Mouse (Mus musculus) embryonic fibroblast, embryonic 13.5 days (primary cell): Measurements from ENCODE around the gene Rngtt.

Experiments
- CTCF ChIP-seq: IDR thresholded peaks from 2 replicates; pipeline ENCODE4 v1.5.1; 2011; ENCODE audit warnings: mild to moderate bottlenecking, control low read depth, low read length, moderate library complexity, borderline replicate concordance; ENCODE audit not compliant: insufficient read depth
- POLR2A ChIP-seq: IDR thresholded peaks from 2 replicates; pipeline ENCODE4 v1.6.1; 2011; ENCODE audit warnings: low read depth, mild to moderate bottlenecking, control low read depth, low read length, moderate library complexity

DNA sequence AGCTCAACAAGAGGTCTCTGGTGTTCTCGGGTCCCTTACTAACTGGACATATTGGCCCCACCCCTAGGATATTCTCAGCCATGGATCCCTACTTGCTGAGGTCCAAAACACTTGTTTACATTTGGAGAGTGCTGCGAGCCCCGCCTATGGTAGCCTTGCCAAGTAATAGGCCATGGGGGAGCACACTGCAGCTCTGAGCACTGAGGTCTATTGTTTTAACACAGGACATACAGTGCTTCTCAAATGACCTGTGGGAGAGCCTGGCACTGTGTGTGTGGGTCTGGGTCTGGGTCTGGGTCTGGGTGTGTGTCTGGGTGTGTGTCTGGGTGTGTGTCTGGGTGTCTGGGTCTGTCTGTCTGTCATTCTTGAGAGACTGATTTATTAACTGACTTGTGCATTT lies 155.8 kb downstream of the Rngtt start:
- TF ChIP-seq CTCF (no peak), POLR2A (no peak)
